Comparison of ENCODE assay signal across 9 mouse cellular contexts in the genomic region with DNA sequence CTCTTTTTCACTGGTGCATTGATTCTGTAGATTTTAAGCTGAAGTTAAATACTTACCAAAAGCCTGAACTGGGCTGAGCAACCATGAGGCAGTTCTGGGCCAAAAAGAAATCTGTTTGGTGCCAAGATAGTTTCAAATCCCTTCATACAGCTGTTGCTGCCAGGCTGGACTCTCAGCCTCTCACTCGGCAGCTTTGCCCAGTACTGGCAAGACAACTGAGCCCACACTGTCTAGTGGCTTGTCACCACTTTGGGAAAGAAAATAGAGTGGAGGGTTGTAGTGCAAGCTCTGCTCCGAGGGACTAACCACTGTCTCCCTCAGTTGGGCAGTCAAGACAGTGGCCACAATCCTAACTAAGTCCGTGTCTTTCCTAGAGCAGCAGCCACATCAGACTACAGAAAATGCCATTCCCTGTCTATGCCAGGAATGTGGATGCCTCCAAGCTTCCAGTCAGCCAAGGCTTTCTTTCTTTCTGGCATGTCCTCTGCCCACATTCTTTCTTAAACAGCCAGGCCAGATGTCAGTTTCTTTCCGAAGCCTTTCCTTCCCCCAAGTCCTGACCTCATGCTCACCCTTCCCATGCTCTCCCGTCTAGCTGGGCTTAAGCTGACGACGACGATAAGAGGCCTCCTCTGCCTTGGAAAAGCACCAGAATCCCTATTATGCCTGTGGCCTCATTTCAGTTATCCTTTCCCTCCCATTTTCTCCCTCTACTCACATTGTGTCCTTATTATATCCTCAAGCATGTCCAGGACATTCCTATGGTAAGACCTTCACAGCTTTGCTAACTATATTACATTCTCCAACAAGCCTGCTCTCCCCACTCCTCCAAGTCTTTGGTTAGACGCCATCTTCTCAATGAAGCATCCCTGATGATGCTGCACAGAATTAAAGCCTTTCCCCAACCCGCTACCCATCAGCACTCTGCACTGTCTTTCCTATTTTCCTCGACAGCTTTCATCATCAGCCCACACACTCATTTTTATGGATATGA. TPM values are rescaled to one million over a fixed set of nuclear protein-coding genes. Genes with fewer than 3 reads are reported as not detected.
DNase-seq lines count a peak whose midpoint lies in the region; ATAC-seq lines count a peak whose summit lies in the region.
"Had no signal": no experiment of that assay in that cellular context is flagged by ENCODE, and none has a peak within 500 bp of the region (broad histone marks: within the 10 kb centered on the region; RNA-seq: fewer than 3 reads in every experiment).

No protein-coding gene starts in this region.

- no peak for ATAC-seq in liver, embryonic 13.5 days (ENCODE audit: low read depth)

- 59% methylated on average over 11 of the region's 11 CpGs for whole genome bisulfite sequencing in liver, embryonic 13.5 days (ENCODE audit: insufficient replicate concordance)

- H3K27ac ChIP-seq in liver, embryonic 13.5 days = 0 out of 2 replicates have a peak overlapping the region, but pooled peaks have one; percentile 7
- H3K27ac ChIP-seq: limb, embryonic 12.5 days had no signal

- no peaks in the 10 kb centered on the region for H3K9me3 ChIP-seq in liver, embryonic 13.5 days (replicated peaks)
- H3K9me3 ChIP-seq: limb, embryonic 12.5 days had no signal

- H3K4me1 ChIP-seq in liver, embryonic 13.5 days (replicated peaks) = peaks cover 26% of the 10 kb centered on the region; the same call in 1 of the 2 replicates

- no peak overlapping the region for H3K9ac ChIP-seq in liver, embryonic 13.5 days
- H3K9ac ChIP-seq: limb, embryonic 12.5 days had no signal

- DNase-seq in cerebellum, postnatal 10 days = peak; percentile 40 to 57
- no peak for DNase-seq in cerebellum, adult 11-12 months
- DNase-seq in liver, embryonic 13.5 days = no peak
- DNase-seq in liver = no peak
- peak; percentile 57 to 67 for DNase-seq in heart, adult 9 months (ENCODE audit: low spot score in 2 of 2)
- DNase-seq in mesoderm, embryonic 11.5 days (ENCODE audit: low read depth, low spot score) = peak; percentile 47
- DNase-seq in MN1 (ENCODE audit: low spot score) = no peak
- DNase-seq in spleen, adult 12 weeks (ENCODE audit: low spot score) = no peak

- H3K4me2 ChIP-seq in liver, embryonic 13.5 days = no peak overlapping the region
- H3K4me2 ChIP-seq: limb, embryonic 12.5 days had no signal

- no peak overlapping the region for H3K4me3 ChIP-seq in liver, embryonic 13.5 days (replicated peaks)
- H3K4me3 ChIP-seq: limb, embryonic 12.5 days had no signal

- no peaks in the 10 kb centered on the region for H3K27me3 ChIP-seq in liver, embryonic 13.5 days
- H3K27me3 ChIP-seq: limb, embryonic 12.5 days had no signal

- H3K36me3 ChIP-seq in liver, embryonic 13.5 days = no peaks in the 10 kb centered on the region

RNA-seq across cellular contexts. Expression of gene Rpl27a, which starts 57.7 kb away (rescaled TPM):
- 112 and 118 TPM in 2 replicates for polyA plus RNA-seq in liver, embryonic 13.5 days (2015; fragmentation: Nextera tagmentation; extraction: Ambion mirVana)

Comparison
In these comparisons a context has a peak if more than half of its experiments do, and no peak if none do; other contexts are left out.
1. DNase-seq: peak in cerebellum, postnatal 10 days (2 of 2), heart, adult 9 months (2 of 2) and mesoderm, embryonic 11.5 days (single experiment); none in cerebellum, adult 11-12 months (single experiment), liver, embryonic 13.5 days (single experiment), liver (single experiment), MN1 (single experiment) and spleen, adult 12 weeks (single experiment).